Mouse (Mus musculus): ENCODE data around the gene Jdp2. TPM values are rescaled to one million over a fixed set of nuclear protein-coding genes. Genes with fewer than 3 reads are reported as not detected.
"Not testable (repeated sequence)": the region's sequence is repeated elsewhere in the genome, so short reads cannot be mapped to it uniquely, and the experiment has no call there.

Jdp2 gene
- total RNA-seq, 2 experiments from 2014 or later, result 28.2 to 39.7 TPM

DNA sequence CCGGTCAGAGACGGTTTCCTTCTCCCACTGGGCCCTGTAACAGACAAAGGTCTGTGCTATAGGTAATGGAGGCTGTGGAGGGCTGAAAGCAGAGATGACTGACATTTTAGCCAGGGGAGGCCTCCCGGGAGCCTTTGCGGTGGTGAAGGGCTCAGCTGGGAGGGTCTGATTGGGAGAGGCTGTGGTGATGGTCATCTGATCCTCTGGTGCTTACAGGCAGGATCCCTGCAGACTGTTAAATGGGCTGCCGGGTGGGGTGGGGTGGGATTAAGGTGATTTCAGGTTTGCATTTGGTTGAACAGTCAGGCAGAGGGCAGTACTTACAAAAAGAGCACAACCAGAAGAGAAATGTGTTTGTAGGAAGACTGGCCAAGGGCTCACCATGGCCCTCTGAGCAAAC lies 27.0 kb downstream of the Jdp2 start:
- intact Hi-C loops (cut with DNase I), result no loop called here
- no peak for DNase-seq (ENCODE audit: extremely low spot score in 1 of 2, low spot score in 2 of 2)

DNA sequence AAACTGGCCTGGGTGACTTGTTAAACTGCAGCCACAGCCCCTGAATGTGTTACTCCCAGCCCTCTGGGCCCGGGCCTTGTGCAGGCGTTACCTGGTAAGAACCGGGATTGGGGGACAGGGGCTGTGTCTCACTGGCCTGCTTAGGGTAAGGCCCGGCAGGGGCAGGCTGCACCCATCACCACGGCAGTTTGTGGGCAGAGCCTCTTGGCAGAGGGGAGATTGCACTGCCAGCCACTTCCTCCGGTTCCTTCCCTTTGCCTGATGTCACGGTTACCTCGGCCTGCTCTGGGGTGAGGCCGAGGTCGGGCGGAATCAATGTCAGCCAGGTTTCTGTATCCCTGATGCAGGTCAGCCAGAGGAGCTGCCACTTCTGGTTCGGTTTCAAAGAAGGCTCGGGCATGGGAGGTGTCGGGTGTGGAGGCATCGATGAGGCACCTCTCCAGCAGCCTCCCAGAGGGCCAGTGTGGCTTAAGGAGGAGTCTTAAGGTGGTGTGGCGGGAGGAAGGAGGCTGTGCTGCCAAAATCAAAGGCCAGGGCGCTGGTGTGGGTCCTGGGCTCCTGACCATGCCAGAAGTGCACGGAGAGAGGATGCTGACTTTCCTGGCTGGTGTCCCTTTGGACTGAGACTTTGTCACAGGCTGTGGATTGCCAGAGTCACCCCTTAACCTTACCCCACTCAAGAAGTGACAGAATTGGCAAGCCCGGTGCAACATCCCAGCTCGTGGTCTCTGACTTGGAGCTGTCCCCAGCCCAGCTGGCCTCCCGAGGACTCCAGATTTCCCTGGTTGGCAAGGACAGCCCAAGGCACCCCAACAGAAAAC lies 31.0 kb downstream of the Jdp2 start:
- no peak for DNase-seq (ENCODE audit: extremely low spot score in 1 of 2, low spot score in 2 of 2)

DNA sequence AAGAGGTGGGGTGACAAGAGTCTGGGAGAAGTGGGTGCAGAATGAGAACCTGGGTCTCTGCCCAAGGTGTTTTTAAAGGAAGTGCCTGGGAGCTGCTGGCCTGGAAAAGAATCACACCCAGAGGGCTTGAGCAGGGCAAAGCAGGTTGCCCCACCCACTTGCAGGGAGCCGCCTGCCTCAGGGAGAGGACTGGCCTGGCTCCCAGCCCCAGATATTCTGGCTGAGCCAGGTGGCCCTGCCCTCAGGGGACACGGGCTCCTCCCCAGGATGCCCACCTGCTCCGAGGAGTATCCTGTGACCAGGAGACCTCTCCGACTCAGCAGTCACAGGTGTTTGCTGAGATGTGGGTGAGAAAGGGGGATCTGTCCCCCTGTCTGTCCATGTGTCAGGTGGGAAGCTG lies 32.4 kb downstream of the Jdp2 start:
- intact Hi-C loops (cut with DNase I), result no loop called here

More for the DNA sequence above, 31.0 kb downstream of the Jdp2 start:
- intact Hi-C loops (cut with DNase I), result no loop called here

DNA sequence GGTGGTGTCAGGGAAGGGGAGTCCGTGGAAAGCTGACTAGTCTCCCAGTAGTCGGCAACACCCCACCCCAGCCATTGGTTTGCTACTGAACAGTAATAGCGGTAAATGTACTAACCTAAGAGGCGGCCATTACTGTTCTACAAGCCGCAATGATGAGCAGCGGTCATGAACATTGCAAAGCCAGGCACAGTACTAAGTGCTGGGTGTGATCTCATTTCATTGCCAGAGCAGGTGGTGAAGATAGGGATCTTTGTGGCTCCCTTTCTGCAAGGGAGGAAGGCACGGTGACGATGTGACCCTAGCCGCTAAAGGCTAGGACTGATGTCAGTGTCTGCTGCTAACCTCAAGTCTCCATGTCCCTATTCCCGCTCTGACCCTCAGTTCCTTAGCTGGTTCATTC lies 33.5 kb downstream of the Jdp2 start:
- no peak for DNase-seq (ENCODE audit: extremely low spot score in 1 of 2, low spot score in 2 of 2)
- intact Hi-C loops (cut with DNase I), result no loop called here

More for the DNA sequence above, 32.4 kb downstream of the Jdp2 start:
- no peak for DNase-seq (ENCODE audit: extremely low spot score in 1 of 2, low spot score in 2 of 2)

DNA sequence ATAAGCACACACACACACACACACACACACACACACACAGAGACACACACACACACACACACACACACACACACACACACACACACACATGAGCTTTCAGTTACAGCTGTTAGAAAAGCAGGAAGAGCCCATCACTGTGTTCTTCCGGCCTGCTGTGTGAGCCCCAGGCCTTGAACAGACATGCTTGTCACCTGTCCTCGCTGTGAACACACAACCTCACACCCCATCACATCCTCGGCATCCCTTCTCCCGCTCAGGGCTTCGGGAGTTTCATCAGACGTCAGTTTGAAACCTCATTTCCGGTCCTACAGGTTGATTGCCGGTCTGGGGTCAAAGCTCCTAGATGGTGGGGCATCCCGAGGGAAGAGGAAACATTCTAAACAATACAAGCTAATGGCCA lies 39.1 kb downstream of the Jdp2 start:
- intact Hi-C loops (cut with DNase I), result no loop called here

DNA sequence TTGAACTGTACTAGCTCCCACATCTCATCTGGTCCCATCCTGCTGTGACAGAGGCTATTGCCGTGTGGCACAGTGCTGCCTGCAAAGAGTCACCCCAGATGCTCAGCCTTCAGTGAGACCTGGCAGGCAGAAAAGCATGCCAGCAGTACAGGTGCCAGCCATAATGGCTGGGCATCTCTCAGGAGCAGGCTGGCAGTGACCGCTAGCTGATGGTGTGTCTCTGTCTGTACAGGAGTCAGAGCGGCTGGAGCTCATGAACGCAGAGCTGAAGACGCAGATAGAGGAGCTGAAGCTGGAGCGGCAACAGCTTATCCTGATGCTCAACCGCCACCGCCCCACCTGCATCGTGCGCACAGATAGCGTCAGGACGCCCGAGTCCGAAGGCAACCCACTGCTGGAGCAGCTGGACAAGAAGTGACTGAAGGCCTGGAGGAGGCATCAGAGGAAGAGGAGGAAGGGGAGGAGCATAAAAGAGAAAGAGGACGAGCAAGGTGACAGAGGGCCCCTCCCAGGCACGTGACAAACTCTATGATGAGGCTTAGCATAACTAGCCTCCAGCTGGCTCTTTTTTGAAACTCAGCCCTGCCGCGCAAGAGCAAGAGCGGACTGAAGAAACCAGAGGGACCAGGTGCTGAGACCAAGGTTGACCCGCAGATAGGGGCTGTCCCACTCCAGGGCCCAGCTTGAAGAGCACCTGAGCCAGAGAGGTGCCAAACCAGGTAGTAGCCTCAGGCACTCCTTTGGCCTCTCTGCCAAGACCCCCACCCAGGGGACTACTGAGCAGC lies 39.9 kb downstream of the Jdp2 start:
- intact Hi-C loops (cut with DNase I), result no loop called here
- DNase-seq (ENCODE audit: extremely low spot score in 1 of 2, low spot score in 2 of 2), result no peak

More for the DNA sequence above, 39.1 kb downstream of the Jdp2 start:
- no peak for DNase-seq (ENCODE audit: extremely low spot score in 1 of 2, low spot score in 2 of 2)

DNA sequence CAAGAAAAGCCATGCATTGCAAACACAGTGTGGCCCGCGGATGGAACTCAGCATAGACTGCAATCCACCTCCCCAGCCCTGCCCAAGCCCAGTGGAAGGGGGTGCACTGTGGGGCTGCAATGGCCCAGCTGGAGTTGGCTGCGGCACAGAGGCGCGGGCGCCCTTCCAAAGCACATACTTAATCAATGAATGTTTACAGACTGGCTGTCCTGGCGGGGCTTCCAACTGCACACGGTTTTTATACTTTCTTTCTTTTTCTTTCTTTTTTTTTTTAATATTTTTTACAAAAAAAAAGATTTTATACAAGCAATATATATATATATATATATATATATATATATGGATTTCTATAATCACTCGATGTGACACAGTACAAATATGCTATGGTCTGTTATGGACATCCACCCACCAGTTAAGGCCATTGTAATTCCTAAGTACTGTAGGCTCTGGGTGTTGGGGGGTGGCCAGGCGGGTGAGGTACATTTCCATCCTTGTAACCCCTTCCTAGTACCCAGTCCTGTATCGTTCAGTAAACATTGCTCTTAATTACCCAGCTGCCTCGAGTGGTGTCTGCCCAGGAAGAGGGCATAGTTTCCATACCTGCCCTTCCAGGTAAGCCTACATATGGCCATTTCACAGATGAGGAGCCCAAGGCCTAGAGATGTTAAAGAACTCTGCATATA lies 40.6 kb downstream of the Jdp2 start:
- DNase-seq (ENCODE audit: extremely low spot score in 1 of 2, low spot score in 2 of 2), result peak; percentile 43 to 72
- intact Hi-C loops (cut with DNase I), result no loop called here

DNA sequence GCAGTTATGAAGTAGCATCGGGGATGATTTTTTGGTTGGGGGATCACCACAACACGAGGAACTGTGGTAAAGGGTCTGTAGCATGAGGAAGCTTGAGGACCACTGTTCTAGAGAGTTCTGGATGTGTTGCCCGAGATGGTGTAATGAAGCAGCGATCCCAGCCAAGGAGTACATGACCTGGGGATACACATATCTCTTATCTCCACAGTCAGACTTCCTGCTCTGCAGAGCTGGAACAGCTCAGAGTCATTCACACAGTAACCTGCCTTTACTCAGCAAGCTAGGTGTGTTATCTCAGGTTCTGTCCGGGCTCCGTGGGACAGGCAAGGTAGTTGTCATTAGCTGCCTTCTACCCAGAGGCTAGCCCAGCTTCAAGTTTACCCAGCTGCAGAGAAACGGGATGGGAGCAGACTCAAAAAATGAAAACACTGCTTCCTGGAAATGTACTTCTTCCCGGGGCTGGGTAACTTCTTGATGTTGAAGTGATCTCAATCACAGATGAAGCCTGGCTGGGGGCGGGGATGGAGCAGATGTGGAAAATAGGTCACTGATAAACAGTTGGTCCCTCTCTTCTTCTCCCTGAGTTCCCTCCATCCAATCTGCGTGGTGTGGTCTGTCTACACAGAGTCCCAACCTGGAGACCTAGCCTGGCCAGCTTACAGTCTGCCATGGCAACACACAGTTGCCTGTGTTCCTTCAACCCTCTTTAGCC lies 42.2 kb downstream of the Jdp2 start:
- intact Hi-C loops (cut with DNase I), result no loop called here
- DNase-seq (ENCODE audit: extremely low spot score in 1 of 2, low spot score in 2 of 2), result peak in 1 of 2 experiments; percentile 56

DNA sequence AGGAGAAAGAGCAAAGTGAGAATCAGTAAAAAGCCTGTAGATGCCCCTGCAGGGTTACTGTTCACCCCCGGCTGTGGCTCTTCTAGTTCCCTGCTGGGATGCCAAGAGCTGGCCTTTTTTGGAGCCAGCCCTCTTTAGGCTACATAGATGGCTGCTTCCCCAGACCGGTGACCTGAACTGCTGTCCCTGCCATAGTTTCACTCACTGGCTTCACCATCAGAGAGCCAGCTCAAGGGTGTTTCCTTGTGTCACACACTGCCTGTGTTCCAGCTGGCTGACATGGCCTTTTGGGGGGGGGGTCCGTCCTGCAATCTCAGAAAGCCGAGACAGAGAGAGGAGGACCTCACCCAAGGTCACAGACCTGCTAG lies 42.7 kb downstream of the Jdp2 start:
- no peak for DNase-seq (ENCODE audit: extremely low spot score in 1 of 2, low spot score in 2 of 2)
- intact Hi-C loops (cut with DNase I), result no loop called here

DNA sequence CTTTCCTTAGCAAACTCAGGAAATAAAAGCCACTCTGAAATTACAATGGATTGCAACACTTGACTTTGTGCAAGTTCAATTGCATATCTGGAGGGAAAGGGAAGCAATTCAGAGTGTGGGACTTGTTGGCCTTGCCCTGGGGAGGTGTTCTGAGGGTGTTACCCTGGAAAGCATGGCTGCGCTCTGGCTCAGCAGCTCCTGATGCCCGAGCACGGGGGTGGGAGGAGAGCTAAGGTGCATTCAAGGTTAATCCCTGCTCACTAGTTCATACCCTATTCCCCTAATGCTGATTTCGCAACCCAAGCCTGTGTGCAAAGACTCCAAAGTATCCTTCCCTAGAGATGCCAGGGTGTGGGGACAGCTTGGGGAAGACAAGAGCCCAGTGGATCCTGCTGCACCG lies 44.9 kb downstream of the Jdp2 start:
- no peak for DNase-seq (ENCODE audit: extremely low spot score in 1 of 2, low spot score in 2 of 2)
- intact Hi-C loops (cut with DNase I), result no loop called here

DNA sequence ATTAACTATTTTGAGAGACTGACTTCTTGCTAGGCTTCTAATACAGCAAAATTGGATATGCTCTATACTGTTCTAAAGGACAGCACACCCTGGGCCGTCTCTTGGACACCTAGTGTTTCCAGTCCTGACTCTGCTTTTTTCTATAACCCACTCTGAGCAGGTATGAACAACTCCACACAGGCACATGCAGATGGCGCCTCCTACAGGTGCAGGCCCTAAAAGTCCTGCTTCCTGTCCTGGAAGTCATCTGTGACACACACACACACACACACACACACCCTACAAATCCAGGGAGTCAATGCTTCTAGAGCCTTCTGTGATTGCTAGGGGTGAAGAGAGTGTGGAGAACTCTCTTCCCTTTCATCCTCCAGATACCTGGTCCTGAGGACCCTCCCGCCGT lies 46.8 kb downstream of the Jdp2 start:
- DNase-seq (ENCODE audit: extremely low spot score in 1 of 2, low spot score in 2 of 2), result no peak
- intact Hi-C loops (cut with DNase I), result loop anchor here (5.0 kb wide), 1 partner anchor 38 kb away; no protein-coding TSS in a partner anchor

DNA sequence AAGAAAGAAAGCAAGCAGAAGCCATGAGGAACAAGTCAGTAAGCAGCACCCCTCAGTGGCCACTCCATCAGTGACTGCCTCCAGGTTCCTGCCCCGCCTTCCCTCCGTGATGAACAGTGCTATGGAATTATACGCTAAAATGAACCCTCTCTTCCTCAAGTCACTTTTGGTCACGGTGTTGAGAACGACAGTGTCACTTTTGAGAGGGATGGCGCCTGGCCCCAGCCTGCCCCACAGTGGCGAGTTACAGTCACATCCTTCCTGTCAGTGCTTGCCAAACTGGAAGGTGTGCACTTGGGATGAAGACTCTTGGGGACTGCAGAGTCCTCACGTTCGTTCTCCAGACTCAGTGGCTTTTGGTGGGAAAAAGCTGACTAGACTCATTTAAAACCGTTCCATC lies 48.5 kb downstream of the Jdp2 start:
- DNase-seq (ENCODE audit: extremely low spot score in 1 of 2, low spot score in 2 of 2), result no peak
- intact Hi-C loops (cut with DNase I), result loop anchor here (5.0 kb wide), 1 partner anchor 40 kb away; no protein-coding TSS in a partner anchor

DNA sequence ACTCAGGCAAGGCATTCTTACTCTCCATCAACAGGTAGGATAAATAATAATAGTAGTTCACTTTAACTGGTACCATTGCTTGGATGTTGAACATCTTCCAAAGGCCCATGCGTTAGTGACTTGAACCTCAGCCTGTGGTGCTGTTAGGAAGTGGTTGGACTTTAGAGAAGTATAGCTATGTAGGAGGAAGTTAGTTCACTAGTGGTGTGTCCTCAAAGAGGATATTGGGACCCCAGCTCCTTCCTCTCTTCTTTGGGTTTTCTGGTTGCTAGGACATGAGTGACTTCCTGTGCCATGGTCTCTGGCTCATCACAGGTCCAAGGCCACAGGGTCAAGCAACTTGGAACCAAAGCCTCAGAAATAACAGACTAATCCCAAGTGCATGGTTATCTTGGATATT lies 49.1 kb downstream of the Jdp2 start:
- intact Hi-C loops (cut with DNase I), result loop anchor here (5.0 kb wide), 1 partner anchor 41 kb away; no protein-coding TSS in a partner anchor
- DNase-seq (ENCODE audit: extremely low spot score in 1 of 2, low spot score in 2 of 2), result no peak

DNA sequence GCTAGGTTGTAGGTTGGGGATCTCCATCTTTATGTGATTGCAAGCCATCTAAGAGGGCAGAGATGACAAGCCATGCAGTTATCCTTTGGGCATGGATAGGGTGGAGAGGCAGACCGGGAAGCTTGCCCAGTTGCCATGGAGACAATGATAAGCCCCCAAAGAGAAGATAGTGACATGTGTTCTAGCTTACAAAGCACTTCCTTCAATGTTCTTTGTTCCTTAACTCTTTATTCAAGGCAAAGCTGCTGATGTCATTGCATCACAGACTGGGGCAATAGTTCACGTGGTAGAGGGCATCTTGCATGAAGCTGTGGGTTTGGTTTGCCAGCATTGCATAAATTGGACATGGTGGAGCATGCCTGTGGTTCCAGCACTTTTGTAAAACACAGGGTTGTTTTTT lies 60.5 kb downstream of the Jdp2 start:
- intact Hi-C loops (cut with DNase I), result no loop called here
- DNase-seq (ENCODE audit: extremely low spot score in 1 of 2, low spot score in 2 of 2), result peak in 1 of 2 experiments; percentile 56

DNA sequence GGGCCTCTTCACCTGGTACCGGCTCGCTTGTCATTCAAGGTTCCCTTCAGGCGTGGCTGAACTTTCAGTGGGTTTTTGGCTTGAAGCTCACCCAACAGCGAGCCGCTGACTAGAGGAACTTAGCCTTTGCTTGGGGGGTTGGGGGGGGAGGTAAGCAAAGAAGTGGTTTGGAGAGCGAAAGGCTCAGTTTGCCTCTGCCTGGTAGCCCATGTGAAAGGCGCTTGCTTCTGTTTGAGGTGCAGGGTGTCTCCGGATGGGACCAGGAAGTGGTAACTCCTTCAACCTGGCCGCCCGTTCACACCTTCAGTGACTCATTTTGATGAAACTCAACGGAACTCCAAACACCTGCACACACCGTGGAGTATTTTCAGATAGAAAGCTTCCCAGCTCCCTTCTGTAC lies 62.0 kb downstream of the Jdp2 start:
- intact Hi-C loops (cut with DNase I), result loop anchor here (5.0 kb wide), 2 partner anchors 169 to 319 kb away; no protein-coding TSS in a partner anchor
- no peak for DNase-seq (ENCODE audit: extremely low spot score in 1 of 2, low spot score in 2 of 2)

DNA sequence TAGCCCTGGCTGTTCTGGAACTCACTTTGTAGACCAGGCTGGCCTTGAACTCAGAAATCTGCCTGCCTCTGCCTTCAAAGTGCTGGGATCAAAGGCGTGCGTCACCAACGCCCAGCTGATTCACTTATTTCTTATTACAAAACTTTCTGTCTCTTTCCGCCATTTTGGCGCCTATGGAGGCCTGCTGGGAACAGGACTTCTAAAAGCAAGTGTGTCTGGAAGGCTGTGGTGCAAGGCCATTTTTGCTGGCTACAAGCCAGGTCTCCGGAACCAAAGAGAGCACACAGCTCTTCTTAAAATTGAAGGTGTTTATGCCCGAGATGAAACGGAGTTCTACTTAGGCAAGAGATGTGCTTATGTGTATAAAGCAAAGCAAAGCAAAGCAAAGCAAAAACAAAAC lies 63.4 kb downstream of the Jdp2 start:
- intact Hi-C loops (cut with DNase I), result loop anchor here (5.0 kb wide), 2 partner anchors 170 to 320 kb away; no protein-coding TSS in a partner anchor
- not testable (repeated sequence) for DNase-seq (ENCODE audit: extremely low spot score in 1 of 2, low spot score in 2 of 2)

DNA sequence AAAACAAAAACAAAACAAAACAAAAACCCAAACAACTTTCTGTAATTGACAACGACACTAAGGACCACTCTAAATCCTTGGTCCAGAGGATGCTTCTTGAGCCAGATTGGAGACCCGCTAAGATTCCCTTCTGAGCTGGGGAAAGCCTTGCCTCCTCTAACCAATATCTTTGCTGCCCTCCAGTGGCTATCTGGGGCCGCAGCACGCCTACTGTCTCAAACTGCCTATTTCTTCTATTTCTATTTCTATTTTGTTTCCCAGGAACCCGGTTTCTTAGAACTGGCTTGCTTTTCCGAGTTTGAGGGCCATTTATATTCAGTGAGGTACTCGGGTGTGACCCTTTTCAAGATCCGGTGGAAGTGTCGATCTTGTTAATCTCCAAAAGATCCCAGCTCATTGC lies 64.1 kb downstream of the Jdp2 start:
- intact Hi-C loops (cut with DNase I), result loop anchor here (5.0 kb wide), 2 partner anchors 171 to 321 kb away; no protein-coding TSS in a partner anchor
- peak; percentile 77 to 81 for DNase-seq (ENCODE audit: extremely low spot score in 1 of 2, low spot score in 2 of 2)

DNA sequence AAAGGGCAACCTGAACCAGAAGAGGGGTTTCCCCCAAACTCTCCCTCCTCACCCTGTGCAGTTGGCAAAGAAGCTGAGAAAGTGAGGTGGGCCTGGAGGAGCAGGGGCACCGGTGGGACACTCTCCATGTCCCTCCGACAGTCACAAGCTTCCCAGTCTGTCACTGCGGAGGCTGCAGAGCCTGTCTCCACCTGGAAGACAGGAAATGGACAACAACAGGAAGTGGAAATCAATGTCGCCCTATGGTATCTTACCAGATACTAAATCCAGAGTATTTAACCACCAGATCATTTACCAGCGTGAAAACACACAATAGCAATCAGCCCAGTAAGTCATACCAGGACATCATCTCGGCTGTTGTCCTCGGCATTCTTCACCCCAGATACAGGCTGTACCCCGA lies 67.3 kb downstream of the Jdp2 start:
- no peak for DNase-seq (ENCODE audit: extremely low spot score in 1 of 2, low spot score in 2 of 2)
- intact Hi-C loops (cut with DNase I), result no loop called here

DNA sequence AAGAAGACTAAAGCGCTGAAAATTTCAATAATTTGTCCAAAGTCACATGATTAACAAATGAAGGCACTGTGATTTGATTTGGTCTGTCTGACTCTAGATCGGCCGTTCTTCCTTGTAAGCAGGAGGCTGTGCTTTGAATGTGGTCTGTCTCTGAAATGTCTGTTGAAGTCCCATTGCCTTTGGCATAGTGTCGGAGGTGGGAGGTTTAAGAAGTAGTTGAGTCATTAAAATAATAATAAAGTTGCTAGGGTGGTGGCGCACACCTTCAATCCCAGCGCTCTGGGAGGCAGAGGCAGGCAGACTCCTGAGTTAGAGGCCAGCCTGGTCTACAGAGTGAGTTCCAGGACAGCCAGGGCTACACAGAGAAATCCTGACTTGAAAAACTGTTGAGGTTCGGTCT lies 68.2 kb downstream of the Jdp2 start:
- no peak for DNase-seq (ENCODE audit: extremely low spot score in 1 of 2, low spot score in 2 of 2)
- intact Hi-C loops (cut with DNase I), result no loop called here

Data from left cerebral cortex, postnatal 10 days (tissue).